Mouse (Mus musculus) kidney, adult 2 months (tissue): Measurements from ENCODE around the gene Trim14.

Source experiments
- CTCF ChIP-seq: fragments of 200-500 bp; conservative IDR thresholded peaks from 2 replicates; pipeline ENCODE4 v1.5.1; 2011; ENCODE audit warnings: low read depth, mild to moderate bottlenecking, control low read depth, low read length, moderate library complexity, mixed read lengths; ENCODE audit not compliant: insufficient read depth, insufficient read length
- POLR2A ChIP-seq: fragments of 200-500 bp; IDR thresholded peaks from one replicate; pipeline ENCODE4 v1.6.1; 2011; ENCODE audit warnings: low read depth, low read length, control low read depth

- TF ChIP-seq CTCF (no peak), POLR2A (no peak)
These were observed 83.5 kb downstream of the Trim14 start for GRCm38 (mm10) chr4:46452481-46452850.
